Mouse (Mus musculus): ENCODE results near the gene F2.

F2 gene

DNA sequence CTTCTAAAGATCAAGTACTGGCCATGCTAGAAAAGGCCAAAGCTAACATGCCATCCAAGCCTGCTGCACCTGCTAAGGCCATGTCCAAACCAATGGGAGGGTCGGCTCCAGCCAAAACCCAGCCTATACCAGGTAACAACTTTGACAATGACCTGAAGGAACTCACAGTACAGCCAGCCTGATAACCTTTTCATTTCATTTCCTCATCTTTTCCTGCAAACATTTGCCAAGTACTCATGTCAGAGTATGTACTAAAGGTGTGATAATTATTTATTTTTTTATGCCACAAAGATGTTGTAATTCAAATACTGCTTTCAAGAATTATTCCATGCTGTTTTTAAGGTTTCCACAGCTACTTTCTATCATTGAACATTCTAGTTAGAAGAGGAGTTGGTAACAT, 50.0 kb downstream of the F2 start:
- in situ Hi-C loops (cut with MboI; ENCODE audit: low sequenced_read_pairs), result loop anchor here (25.0 kb wide), 1 partner anchor 824 kb away; no protein-coding TSS in a partner anchor

DNA sequence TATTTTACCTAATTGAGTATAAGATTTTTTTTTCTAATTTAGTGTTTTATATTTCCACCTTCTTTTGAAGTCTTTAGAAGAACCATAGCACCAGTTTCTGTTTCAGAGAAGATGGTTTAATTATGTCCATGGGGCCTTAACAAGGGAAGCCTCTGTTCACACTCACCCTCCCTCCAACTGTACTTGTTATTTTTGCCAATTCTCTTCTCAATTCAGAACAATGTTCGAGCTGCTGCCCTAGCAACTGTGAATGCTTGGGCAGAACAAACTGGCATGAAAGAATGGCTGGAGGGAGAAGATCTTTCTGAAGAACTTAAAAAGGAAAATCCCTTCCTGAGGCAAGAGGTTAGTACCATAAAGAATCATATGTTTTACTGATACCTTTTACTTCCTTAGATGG, 55.3 kb downstream of the F2 start:
- in situ Hi-C loops (cut with MboI; ENCODE audit: low sequenced_read_pairs), result loop anchor here (25.0 kb wide), 1 partner anchor 819 kb away; no protein-coding TSS in a partner anchor

Measured in CH12F3 (cell line).